Mouse (Mus musculus): ENCODE measurements at regions not wholly inside any gene's neighbourhood (a gene's known extent, or its start where the extent isn't known, plus 50 kb on each side); places are given as distances from the start of the nearest gene placed in this dataset.
A peak's percentile ranks its signal among the peaks of the same experiment; 100 is the strongest.

GRCm38 (mm10) chr10:29635828-29636227, 100.2 kb upstream of the Rspo3 start:
- DNase-seq (ENCODE audit: low spot score), result peak; percentile 8

GRCm38 (mm10) chr10:29595455-29595854, 59.8 kb upstream of the Rspo3 start:
- DNase-seq (ENCODE audit: low spot score), result no peak

GRCm38 (mm10) chr10:29594969-29595368, 59.3 kb upstream of the Rspo3 start:
- DNase-seq (ENCODE audit: low spot score), result no peak

- DNase-seq (ENCODE audit: low spot score), result no peak
These were observed 57.2 kb upstream of the Rspo3 start for GRCm38 (mm10) chr10:29592906-29593305.

- DNase-seq (ENCODE audit: low spot score), result no peak
These were observed 54.5 kb upstream of the Rspo3 start for GRCm38 (mm10) chr10:29590187-29590586.

- DNase-seq (ENCODE audit: low spot score), result no peak
These were observed 54.1 kb upstream of the Rspo3 start for GRCm38 (mm10) chr10:29589739-29590138.

All from adipocyte (in vitro differentiated cells).